Mouse (Mus musculus): ENCODE measurements around the gene Npcd.

Npcd gene

GRCm38 (mm10) chr15:79808658-79809057 is 25.4 kb downstream of the Npcd start:
- in situ Hi-C loops (cut with MboI; ENCODE audit: low pct_unique_long_range_greater_than_20kb in 1 of 2, low sequenced_read_pairs in 2 of 2, unreplicated experiment in 1 of 2), result no loop called here

DNA sequence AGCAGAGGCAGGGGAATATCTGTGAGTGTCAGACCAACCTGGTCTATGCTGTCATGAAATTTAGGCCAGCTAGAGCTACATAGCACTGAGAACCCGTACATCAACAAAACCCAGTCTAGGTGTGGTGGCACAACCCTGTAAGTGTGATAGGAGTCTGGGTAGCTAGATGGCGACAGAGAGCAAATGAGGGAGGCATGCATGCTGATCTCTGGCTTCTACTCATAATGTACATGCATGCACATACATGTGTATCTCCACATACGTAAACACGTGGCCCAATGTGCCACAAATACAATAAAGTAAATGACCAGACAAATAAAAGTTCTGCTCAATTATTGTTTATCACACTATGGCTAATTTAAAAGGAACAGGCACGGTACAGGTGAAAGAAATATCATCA is 25.9 kb downstream of the Npcd start:
- in situ Hi-C loops (cut with MboI; ENCODE audit: low pct_unique_long_range_greater_than_20kb in 1 of 2, low sequenced_read_pairs in 2 of 2, unreplicated experiment in 1 of 2), result no loop called here

DNA sequence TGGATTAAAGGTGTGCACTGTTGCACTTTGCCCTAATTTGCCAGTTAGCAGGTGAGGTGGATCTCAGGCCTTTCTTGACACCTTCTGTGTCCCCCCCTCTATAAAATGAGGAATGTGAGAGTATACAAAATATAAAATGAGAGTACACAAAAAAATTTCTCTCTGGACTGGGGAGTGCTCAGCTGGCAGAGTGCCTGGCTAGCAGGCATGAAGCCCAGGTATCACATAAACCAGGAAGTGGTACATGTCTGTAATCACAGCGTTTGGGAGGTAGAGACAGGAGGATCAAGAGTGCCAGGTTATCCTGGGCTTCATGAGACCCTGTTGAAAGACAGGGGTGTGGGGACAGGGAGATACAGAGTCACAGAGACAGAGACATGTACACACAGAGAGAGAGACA is 27.0 kb downstream of the Npcd start:
- in situ Hi-C loops (cut with MboI; ENCODE audit: low pct_unique_long_range_greater_than_20kb in 1 of 2, low sequenced_read_pairs in 2 of 2, unreplicated experiment in 1 of 2), result no loop called here

GRCm38 (mm10) chr15:79805246-79805645 is 28.8 kb downstream of the Npcd start:
- in situ Hi-C loops (cut with MboI; ENCODE audit: low pct_unique_long_range_greater_than_20kb in 1 of 2, low sequenced_read_pairs in 2 of 2, unreplicated experiment in 1 of 2), result no loop called here

- in situ Hi-C loops (cut with MboI; ENCODE audit: low pct_unique_long_range_greater_than_20kb in 1 of 2, low sequenced_read_pairs in 2 of 2, unreplicated experiment in 1 of 2), result no loop called here
Observed at GRCm38 (mm10) chr15:79804352-79805071, 29.5 kb downstream of the Npcd start, which contains the start of gene Nptxr. TSS of gene Nptxr (minus strand) at chr15:79804766.

GRCm38 (mm10) chr15:79803533-79804351 is 30.3 kb downstream of the Npcd start:
- in situ Hi-C loops (cut with MboI; ENCODE audit: low pct_unique_long_range_greater_than_20kb in 1 of 2, low sequenced_read_pairs in 2 of 2, unreplicated experiment in 1 of 2), result no loop called here

DNA sequence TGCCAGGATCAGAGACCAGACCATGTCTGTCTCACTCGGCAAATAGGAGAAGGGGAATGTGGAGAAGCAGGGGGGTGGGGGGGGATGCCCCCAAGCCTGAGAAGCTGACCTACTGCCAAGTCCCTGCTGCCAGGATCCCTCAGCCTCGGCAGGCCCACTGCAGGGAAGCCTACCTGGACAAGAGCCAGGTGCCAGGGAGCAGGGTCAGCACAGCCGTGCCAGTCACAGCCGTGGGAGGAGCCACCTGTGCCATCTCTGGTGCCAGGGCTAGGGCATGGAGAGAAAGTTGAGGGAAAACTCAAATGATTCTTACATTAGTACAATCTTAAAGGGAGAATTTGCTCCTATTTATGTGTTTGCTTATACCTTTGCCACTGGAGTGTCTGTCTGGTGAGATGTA is 31.7 kb downstream of the Npcd start:
- in situ Hi-C loops (cut with MboI; ENCODE audit: low pct_unique_long_range_greater_than_20kb in 1 of 2, low sequenced_read_pairs in 2 of 2, unreplicated experiment in 1 of 2), result no loop called here

DNA sequence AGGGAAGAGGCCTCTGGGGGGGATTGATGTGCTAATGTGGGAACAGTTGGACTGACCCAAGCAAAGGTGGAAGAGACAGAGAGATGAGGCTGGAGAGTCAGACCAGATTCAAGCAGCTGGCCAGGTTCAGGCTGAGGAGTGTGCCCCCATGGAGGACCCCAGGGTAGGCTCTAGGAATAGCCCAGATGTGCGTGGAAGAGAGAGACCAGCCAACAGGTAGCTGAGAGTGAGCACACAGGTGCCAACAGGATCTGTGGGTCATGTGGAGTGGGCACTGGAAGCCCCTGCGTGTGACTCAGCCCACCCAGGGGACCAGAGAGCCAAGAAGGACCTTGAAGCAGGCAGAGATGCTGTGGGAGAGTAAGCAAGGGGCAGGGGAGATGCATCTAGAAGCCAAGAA is 32.4 kb downstream of the Npcd start:
- in situ Hi-C loops (cut with MboI; ENCODE audit: low pct_unique_long_range_greater_than_20kb in 1 of 2, low sequenced_read_pairs in 2 of 2, unreplicated experiment in 1 of 2), result no loop called here

GRCm38 (mm10) chr15:79800701-79801100 is 33.3 kb downstream of the Npcd start:
- in situ Hi-C loops (cut with MboI; ENCODE audit: low pct_unique_long_range_greater_than_20kb in 1 of 2, low sequenced_read_pairs in 2 of 2, unreplicated experiment in 1 of 2), result no loop called here

GRCm38 (mm10) chr15:79798591-79798990 is 35.4 kb downstream of the Npcd start:
- in situ Hi-C loops (cut with MboI; ENCODE audit: low pct_unique_long_range_greater_than_20kb in 1 of 2, low sequenced_read_pairs in 2 of 2, unreplicated experiment in 1 of 2), result loop anchor here in 1 of 2 experiments (25.0 kb wide), 1 partner anchor 264 kb away; no protein-coding TSS in a partner anchor

GRCm38 (mm10) chr15:79797680-79798079 is 36.4 kb downstream of the Npcd start:
- in situ Hi-C loops (cut with MboI; ENCODE audit: low pct_unique_long_range_greater_than_20kb in 1 of 2, low sequenced_read_pairs in 2 of 2, unreplicated experiment in 1 of 2), result loop anchor here in 1 of 2 experiments (25.0 kb wide), 1 partner anchor 265 kb away; no protein-coding TSS in a partner anchor

GRCm38 (mm10) chr15:79797096-79797495 is 36.9 kb downstream of the Npcd start:
- in situ Hi-C loops (cut with MboI; ENCODE audit: low pct_unique_long_range_greater_than_20kb in 1 of 2, low sequenced_read_pairs in 2 of 2, unreplicated experiment in 1 of 2), result loop anchor here in 1 of 2 experiments (25.0 kb wide), 1 partner anchor 265 kb away; no protein-coding TSS in a partner anchor

DNA sequence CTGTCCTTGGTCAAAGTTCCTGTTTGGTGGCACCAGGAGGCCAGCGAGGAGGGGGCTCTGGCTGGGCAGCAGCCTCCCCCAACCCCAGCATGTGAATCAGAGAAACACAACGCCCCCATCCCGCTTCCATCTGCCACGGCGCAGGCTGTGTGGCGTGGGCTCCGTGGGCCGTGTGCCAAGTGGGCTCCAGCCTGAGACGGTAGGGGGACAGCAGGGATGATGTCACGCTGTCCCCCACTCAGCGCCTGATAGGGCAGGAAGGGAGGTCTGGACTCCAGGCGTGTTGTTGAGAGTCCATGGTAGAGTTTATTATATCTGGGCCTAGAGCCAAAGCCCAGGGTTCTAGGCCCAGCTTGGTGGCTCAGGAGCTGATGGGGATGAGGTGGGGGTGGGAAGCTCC is 37.8 kb downstream of the Npcd start:
- in situ Hi-C loops (cut with MboI; ENCODE audit: low pct_unique_long_range_greater_than_20kb in 1 of 2, low sequenced_read_pairs in 2 of 2, unreplicated experiment in 1 of 2), result loop anchor here in 1 of 2 experiments (25.0 kb wide), 1 partner anchor 266 kb away; no protein-coding TSS in a partner anchor

DNA sequence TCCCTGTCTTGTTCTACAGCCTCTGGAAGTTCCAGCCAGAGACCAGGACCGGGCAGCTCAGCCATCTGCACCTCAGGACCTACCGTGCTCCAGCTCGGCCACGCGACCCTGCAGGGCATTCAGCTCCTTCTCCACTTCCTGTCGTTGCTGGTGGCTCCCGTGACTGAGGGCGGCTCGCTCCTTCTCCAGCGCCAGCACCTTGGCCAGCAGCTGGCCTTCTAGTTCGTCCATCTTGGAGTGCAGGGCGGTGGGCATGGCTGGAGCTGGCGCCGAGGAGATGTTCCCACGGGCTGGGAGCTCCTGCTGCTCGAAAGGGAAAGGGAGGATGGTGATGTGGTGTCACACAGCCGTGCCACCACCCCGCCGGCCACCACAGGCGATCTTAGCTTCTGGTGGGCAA is 39.9 kb downstream of the Npcd start:
- in situ Hi-C loops (cut with MboI; ENCODE audit: low pct_unique_long_range_greater_than_20kb in 1 of 2, low sequenced_read_pairs in 2 of 2, unreplicated experiment in 1 of 2), result loop anchor here in 1 of 2 experiments (25.0 kb wide), 1 partner anchor 268 kb away; no protein-coding TSS in a partner anchor

GRCm38 (mm10) chr15:79793076-79793475 is 41.0 kb downstream of the Npcd start:
- in situ Hi-C loops (cut with MboI; ENCODE audit: low pct_unique_long_range_greater_than_20kb in 1 of 2, low sequenced_read_pairs in 2 of 2, unreplicated experiment in 1 of 2), result loop anchor here in 1 of 2 experiments (25.0 kb wide), 1 partner anchor 269 kb away; no protein-coding TSS in a partner anchor

GRCm38 (mm10) chr15:79792455-79792854 is 41.6 kb downstream of the Npcd start:
- in situ Hi-C loops (cut with MboI; ENCODE audit: low pct_unique_long_range_greater_than_20kb in 1 of 2, low sequenced_read_pairs in 2 of 2, unreplicated experiment in 1 of 2), result loop anchor here in 1 of 2 experiments (25.0 kb wide), 1 partner anchor 270 kb away; no protein-coding TSS in a partner anchor

DNA sequence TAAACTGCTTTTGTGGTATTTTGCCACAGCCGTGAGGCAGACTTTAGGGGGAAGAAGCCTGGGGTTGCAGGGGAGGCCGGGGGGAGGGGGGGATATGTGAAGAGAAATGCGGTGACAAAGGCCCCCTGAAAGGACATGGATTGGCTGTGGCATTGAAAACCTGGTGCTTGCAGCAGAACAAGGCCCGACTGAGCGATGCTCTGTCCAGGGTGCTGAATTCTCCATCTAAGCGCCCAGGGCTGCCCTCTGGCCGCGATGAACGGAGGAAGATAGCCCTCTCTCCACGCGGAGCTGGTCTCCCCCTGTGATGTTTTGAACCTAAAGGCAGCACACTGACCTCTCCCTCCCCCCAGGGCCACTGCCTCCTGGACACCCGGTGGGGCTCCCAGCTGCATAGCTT is 42.5 kb downstream of the Npcd start:
- in situ Hi-C loops (cut with MboI; ENCODE audit: low pct_unique_long_range_greater_than_20kb in 1 of 2, low sequenced_read_pairs in 2 of 2, unreplicated experiment in 1 of 2), result loop anchor here in 1 of 2 experiments (25.0 kb wide), 1 partner anchor 271 kb away; no protein-coding TSS in a partner anchor

DNA sequence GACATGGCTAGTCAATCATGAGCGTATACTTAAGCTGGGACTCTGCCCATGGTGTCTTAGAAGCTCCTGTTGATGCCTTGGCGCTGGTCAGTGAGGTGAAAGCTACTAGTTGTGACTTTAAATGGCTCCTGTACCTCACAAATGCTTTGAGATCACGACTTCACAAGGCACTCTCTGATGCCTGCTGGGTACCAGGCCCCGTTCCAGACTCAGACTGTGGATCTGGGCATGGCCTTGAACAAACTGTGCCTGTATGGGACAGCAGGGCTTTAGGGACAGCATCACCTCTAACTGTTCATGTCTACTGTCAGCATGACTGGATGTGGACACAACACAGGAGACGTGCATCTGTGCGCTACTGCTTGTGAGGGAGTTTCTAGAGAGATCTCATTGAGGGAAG is 43.1 kb downstream of the Npcd start:
- in situ Hi-C loops (cut with MboI; ENCODE audit: low pct_unique_long_range_greater_than_20kb in 1 of 2, low sequenced_read_pairs in 2 of 2, unreplicated experiment in 1 of 2), result loop anchor here in 1 of 2 experiments (25.0 kb wide), 1 partner anchor 271 kb away; no protein-coding TSS in a partner anchor

- in situ Hi-C loops (cut with MboI; ENCODE audit: low pct_unique_long_range_greater_than_20kb in 1 of 2, low sequenced_read_pairs in 2 of 2, unreplicated experiment in 1 of 2), result loop anchor here in 1 of 2 experiments (25.0 kb wide), 1 partner anchor 272 kb away; no protein-coding TSS in a partner anchor
Observed at GRCm38 (mm10) chr15:79790111-79790510, 43.9 kb downstream of the Npcd start.
